Mouse (Mus musculus) forebrain, embryonic 13.5 days (tissue): ENCODE measurements around the gene Snrnp200. TPM values are rescaled to one million over a fixed set of nuclear protein-coding genes. Genes with fewer than 3 reads are reported as not detected.
"Not testable (repeated sequence)": the region's sequence is repeated elsewhere in the genome, so short reads cannot be mapped to it uniquely, and the experiment has no call there.

Experiments
- ATAC-seq: fragments of 200-750 bp; cut with Nextera tagmentation; 2 replicates; pipeline ENCODE4 v1.8.0; 2017
- H3K27ac ChIP-seq: fragments of 300-500 bp; sonication (generic); 2 replicates; pipeline ENCODE4 v1.5.1; 2015; ENCODE audit warnings: inconsistent platforms, mild to moderate bottlenecking, moderate library complexity
- H3K27me3 ChIP-seq: fragments of 300-500 bp; sonication (generic); 2 replicates; pipeline ENCODE4 v1.6.1; 2015; ENCODE audit warnings: mild to moderate bottlenecking, inconsistent platforms
- H3K36me3 ChIP-seq: fragments of 300-500 bp; sonication (generic); 2 replicates; pipeline ENCODE4 v1.6.1; 2015; ENCODE audit warnings: mild to moderate bottlenecking, inconsistent platforms; ENCODE audit not compliant: poor library complexity, severe bottlenecking
- H3K4me1 ChIP-seq: fragments of 300-500 bp; sonication (generic); 2 replicates; pipeline ENCODE4 v1.6.1; 2015; ENCODE audit warnings: inconsistent platforms
- H3K4me2 ChIP-seq: fragments of 300-500 bp; sonication (generic); 2 replicates; pipeline ENCODE4 v1.6.1; 2015; ENCODE audit warnings: inconsistent platforms, mild to moderate bottlenecking, moderate library complexity
- H3K4me3 ChIP-seq: fragments of 300-500 bp; sonication (generic); 2 replicates; pipeline ENCODE4 v1.5.1; 2015; ENCODE audit warnings: mild to moderate bottlenecking, inconsistent platforms
- H3K9ac ChIP-seq: fragments of 300-500 bp; sonication (generic); 2 replicates; pipeline ENCODE4 v1.6.1; 2015; ENCODE audit warnings: mild to moderate bottlenecking, inconsistent platforms
- H3K9me3 ChIP-seq: fragments of 300-500 bp; sonication (generic); replicated peaks from 2 replicates; pipeline ENCODE4 v1.6.1; 2016; ENCODE audit warnings: inconsistent platforms
- WGBS: fragments of 180-500 bp; shearing (Covaris S2); methylation state at CpG from one replicate; pipeline ENCODE4 v1.1.7; 2015; 5-methylcytosine and 5-hydroxymethylcytosine counted together
- polyA plus RNA-seq: library from polyadenylated mRNA; unstranded; fragments of >200 nt; fragmentation: Nextera tagmentation; extraction: Ambion mirVana; gene quantifications from 2 replicates; pipeline ENCODE4 v1.2.1, GENCODE M21; 2015

Snrnp200 gene
- polyA plus RNA-seq, 1 experiment from 2014 or later: 55.5 TPM

GRCm38 (mm10) chr2:127262480-127262879 lies 54.3 kb downstream of the Snrnp200 start:
- H3K36me3 ChIP-seq: peaks cover 27% of the 10 kb centered on the region
- no peak overlapping the region for H3K4me3 ChIP-seq
- H3K27ac ChIP-seq: no peak overlapping the region
- H3K27me3 ChIP-seq: no peaks in the 10 kb centered on the region
- H3K4me2 ChIP-seq: no peak overlapping the region
- no peaks in the 10 kb centered on the region for H3K4me1 ChIP-seq
- H3K9me3 ChIP-seq: no peaks in the 10 kb centered on the region
- ATAC-seq: no peak
- no peak overlapping the region for H3K9ac ChIP-seq

- peaks cover 14% of the 10 kb centered on the region for H3K4me1 ChIP-seq
- H3K4me3 ChIP-seq: no peak overlapping the region
- H3K4me2 ChIP-seq: no peak overlapping the region
- no peak overlapping the region for H3K27ac ChIP-seq
- ATAC-seq: no peak
- no peaks in the 10 kb centered on the region for H3K9me3 ChIP-seq
- 32% methylated on average over 4 of the region's 4 CpGs for WGBS
- peaks cover 3% of the 10 kb centered on the region; the same call in 1 of the 2 replicates for H3K36me3 ChIP-seq
- no peak overlapping the region for H3K9ac ChIP-seq
- no peaks in the 10 kb centered on the region for H3K27me3 ChIP-seq
These were observed 59.7 kb downstream of the Snrnp200 start for GRCm38 (mm10) chr2:127267854-127268253.

- H3K9ac ChIP-seq: peak within 1 kb of the TSS; percentile 90
- peaks cover 3% of the 10 kb centered on the region; the same call in 1 of the 2 replicates for H3K36me3 ChIP-seq
- peak within 1 kb of the TSS; percentile 85 for H3K4me2 ChIP-seq
- H3K4me1 ChIP-seq: peaks cover 20% of the 10 kb centered on the region
- H3K27ac ChIP-seq: peak within 1 kb of the TSS; percentile 91
- ATAC-seq: peak; percentile 99
- H3K9me3 ChIP-seq: no peaks in the 10 kb centered on the region
- under 1% methylated on average over 47 of the region's 49 CpGs for WGBS
- H3K4me3 ChIP-seq: peak within 1 kb of the TSS; percentile 93
- no peaks in the 10 kb centered on the region for H3K27me3 ChIP-seq
These were observed 61.5 kb downstream of the Snrnp200 start, which contains the start of gene Stard7 for GRCm38 (mm10) chr2:127269491-127270299. TSS of gene Stard7 (plus strand) at chr2:127270218.

GRCm38 (mm10) chr2:127270300-127271041 lies 62.3 kb downstream of the Snrnp200 start:
- H3K9me3 ChIP-seq: no peaks in the 10 kb centered on the region
- H3K4me2 ChIP-seq: peak overlapping the region; percentile 85
- peak; percentile 96 for ATAC-seq
- H3K9ac ChIP-seq: peak overlapping the region; percentile 90
- H3K4me3 ChIP-seq: peak overlapping the region; percentile 93
- peak overlapping the region; percentile 91 for H3K27ac ChIP-seq
- H3K4me1 ChIP-seq: peaks cover 28% of the 10 kb centered on the region
- no peaks in the 10 kb centered on the region for H3K27me3 ChIP-seq
- under 1% methylated on average over 55 of the region's 75 CpGs for WGBS
- peaks cover 3% of the 10 kb centered on the region; the same call in 1 of the 2 replicates for H3K36me3 ChIP-seq

GRCm38 (mm10) chr2:127271042-127271515 lies 62.9 kb downstream of the Snrnp200 start:
- WGBS: 13% methylated on average over 8 of the region's 8 CpGs
- ATAC-seq: no peak

GRCm38 (mm10) chr2:127272049-127272448 lies 63.9 kb downstream of the Snrnp200 start:
- H3K4me3 ChIP-seq, H3K36me3 ChIP-seq, H3K27me3 ChIP-seq, H3K9ac ChIP-seq, H3K27ac ChIP-seq, H3K9me3 ChIP-seq, ATAC-seq, H3K4me2 ChIP-seq: not testable (repeated sequence)
- 86% methylated on average over 4 of the region's 4 CpGs for WGBS
- H3K4me1 ChIP-seq: peaks cover 28% of the 10 kb centered on the region

More at GRCm38 (mm10) chr2:127271042-127271515, 62.9 kb downstream of the Snrnp200 start:
- Histone ChIP-seq H3K27me3 (no peaks in the 10 kb centered on the region), H3K4me3 (peak overlapping the region; percentile 93), H3K9ac (peak overlapping the region; percentile 90), H3K4me2 (peak overlapping the region; percentile 85), H3K9me3 (no peaks in the 10 kb centered on the region), H3K36me3 (peaks cover 3% of the 10 kb centered on the region; the same call in 1 of the 2 replicates), H3K27ac (peak overlapping the region; percentile 91), H3K4me1 (peaks cover 28% of the 10 kb centered on the region)

- ATAC-seq: no peak
- no peaks in the 10 kb centered on the region for H3K27me3 ChIP-seq
- H3K4me3 ChIP-seq: no peak overlapping the region
- no peak overlapping the region for H3K9ac ChIP-seq
- H3K4me1 ChIP-seq: peaks cover 28% of the 10 kb centered on the region
- H3K9me3 ChIP-seq: no peaks in the 10 kb centered on the region
- over 99% methylated on average over 3 of the region's 3 CpGs for WGBS
- H3K4me2 ChIP-seq: no peak overlapping the region
- H3K36me3 ChIP-seq: peaks cover 3% of the 10 kb centered on the region; the same call in 1 of the 2 replicates
- H3K27ac ChIP-seq: no peak overlapping the region
These were observed 64.6 kb downstream of the Snrnp200 start for GRCm38 (mm10) chr2:127272806-127273205.

- Histone ChIP-seq H3K4me2 (no peak overlapping the region), H3K9me3 (no peaks in the 10 kb centered on the region), H3K36me3 (peaks cover 3% of the 10 kb centered on the region; the same call in 1 of the 2 replicates), H3K4me1 (peaks cover 28% of the 10 kb centered on the region), H3K4me3 (no peak overlapping the region), H3K9ac (peak overlapping the region; percentile 12; the same call in 1 of the 2 replicates), H3K27ac (no peak overlapping the region), H3K27me3 (no peaks in the 10 kb centered on the region)
- 91% methylated on average over 2 of the region's 2 CpGs for WGBS
- ATAC-seq: no peak
These were observed 66.4 kb downstream of the Snrnp200 start for GRCm38 (mm10) chr2:127274590-127274989.

GRCm38 (mm10) chr2:127275551-127276320 lies 67.5 kb downstream of the Snrnp200 start:
- Histone ChIP-seq H3K4me2 (no peak overlapping the region), H3K27me3 (no peaks in the 10 kb centered on the region)
- WGBS: 76% methylated on average over 5 of the region's 5 CpGs

GRCm38 (mm10) chr2:127278162-127278561 lies 70.0 kb downstream of the Snrnp200 start:
- no peak for ATAC-seq

More at GRCm38 (mm10) chr2:127275551-127276320, 67.5 kb downstream of the Snrnp200 start:
- Histone ChIP-seq H3K4me1 (peaks cover 28% of the 10 kb centered on the region), H3K27ac (no peak overlapping the region), H3K9me3 (no peaks in the 10 kb centered on the region), H3K36me3 (peaks cover 3% of the 10 kb centered on the region; the same call in 1 of the 2 replicates), H3K9ac (no peak overlapping the region), H3K4me3 (no peak overlapping the region)
- no peak for ATAC-seq

More at GRCm38 (mm10) chr2:127278162-127278561, 70.0 kb downstream of the Snrnp200 start:
- no peak overlapping the region for H3K4me3 ChIP-seq
- H3K4me1 ChIP-seq: peaks cover 12% of the 10 kb centered on the region
- no peak overlapping the region for H3K27ac ChIP-seq
- H3K36me3 ChIP-seq: no peaks in the 10 kb centered on the region
- no peaks in the 10 kb centered on the region for H3K27me3 ChIP-seq
- no peak overlapping the region for H3K4me2 ChIP-seq
- no peak overlapping the region for H3K9ac ChIP-seq
- no peaks in the 10 kb centered on the region for H3K9me3 ChIP-seq
